Mouse (Mus musculus) erythroblast, embryonic 14.5 days (primary cell): Measurements from ENCODE around the gene Dab1.

Source experiments
- GATA1 ChIP-seq: IDR thresholded peaks from 2 replicates; pipeline ENCODE4 v1.6.1; 2012; ENCODE audit warnings: low read length, inconsistent platforms, mixed read lengths
- TAL1 ChIP-seq: IDR thresholded peaks from 3 replicates; pipeline ENCODE4 v1.6.1; 2012; ENCODE audit warnings: low read length, inconsistent platforms, mixed read lengths

- TF ChIP-seq GATA1 = no peak
- TF ChIP-seq TAL1 = no peak
These were observed 174.6 kb downstream of the Dab1 start for GRCm38 (mm10) chr4:103793589-103794312.
